In the genomic region with DNA sequence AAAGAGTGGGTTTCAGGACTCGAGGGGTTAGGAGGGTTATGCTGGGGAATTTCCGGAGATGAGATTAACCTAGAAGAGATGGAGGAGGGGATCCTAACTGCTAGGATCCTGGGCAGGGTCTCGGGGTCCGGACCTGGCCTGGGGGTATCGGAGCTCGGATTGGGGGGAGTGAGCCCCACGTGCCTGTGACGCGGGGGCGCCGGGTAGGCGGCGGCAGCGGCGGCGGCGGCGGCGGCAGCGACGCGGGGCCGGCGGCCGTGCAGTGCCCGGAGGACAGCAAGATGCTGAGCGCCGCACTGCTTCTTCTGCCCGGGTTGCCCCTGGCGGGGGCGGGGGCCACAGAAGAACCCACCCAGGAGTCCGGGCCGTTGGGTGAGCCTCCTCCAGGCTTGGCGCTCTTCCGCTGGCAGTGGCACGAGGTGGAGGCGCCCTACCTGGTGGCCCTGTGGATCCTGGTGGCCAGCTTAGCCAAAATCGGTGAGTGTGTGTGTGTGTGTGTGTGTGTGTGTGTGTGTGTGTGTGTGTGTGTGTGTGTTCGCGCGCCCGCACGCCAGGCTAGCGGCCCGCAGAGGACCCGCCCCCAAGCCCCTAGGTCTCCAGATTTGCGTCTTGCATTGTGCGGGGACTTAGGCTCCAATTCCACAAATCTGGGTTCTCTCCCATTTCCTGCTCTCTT, we compare ENCODE assay signal across 8 mouse cellular contexts. TPM values are rescaled to one million over a fixed set of nuclear protein-coding genes. Genes with fewer than 3 reads are reported as not detected.
DNase-seq lines count a peak whose midpoint lies in the region; ATAC-seq and TF ChIP-seq lines count a peak whose summit lies in the region.

No protein-coding gene starts in this region.

- H3K9ac ChIP-seq in hindbrain, postnatal 0 days (replicated peaks; ENCODE audit: low read length) = peak overlapping the region; percentile 77
- H3K9ac ChIP-seq in midbrain, embryonic 14.5 days (replicated peaks; ENCODE audit: low read length) = peak overlapping the region; percentile 80

- no peaks in the 10 kb centered on the region for H3K9me3 ChIP-seq in hindbrain, postnatal 0 days (ENCODE audit: low read length)
- H3K9me3 ChIP-seq in midbrain, embryonic 14.5 days (ENCODE audit: control insufficient read depth, low read length) = no peaks in the 10 kb centered on the region

- H3K27me3 ChIP-seq in hindbrain, postnatal 0 days (ENCODE audit: insufficient read depth, low read length) = no peaks in the 10 kb centered on the region
- H3K27me3 ChIP-seq in midbrain, embryonic 14.5 days (ENCODE audit: control insufficient read depth, insufficient read depth, low read length) = no peaks in the 10 kb centered on the region; the same call in 1 of the 2 replicates

- peak; percentile 60 for ATAC-seq in hindbrain, postnatal 0 days
- ATAC-seq in midbrain, embryonic 14.5 days (ENCODE audit: low FRiP score, low TSS enrichment) = peak; percentile 52

- peak; percentile 25 to 41 for DNase-seq in layer of hippocampus, postnatal 14 days (ENCODE audit: low spot score in 2 of 2)
- no peak for DNase-seq in layer of hippocampus, postnatal 36 days
- DNase-seq in T-cell, adult 2 months (ENCODE audit: low spot score) = peak; percentile 16
- peak; percentile 71 for DNase-seq in embryo, embryonic 11 days
- peak; percentile 76 for DNase-seq in hindbrain, postnatal 0 days (ENCODE audit: low spot score)
- peak; percentile 74 for DNase-seq in midbrain, embryonic 14.5 days
- DNase-seq in urinary bladder, postnatal 25 days (ENCODE audit: low spot score) = no peak
- DNase-seq in ovary, adult 18-20 months (ENCODE audit: low spot score) = no peak

- H3K36me3 ChIP-seq in hindbrain, postnatal 0 days (ENCODE audit: insufficient read depth, low read length) = no peaks in the 10 kb centered on the region
- no peaks in the 10 kb centered on the region for H3K36me3 ChIP-seq in midbrain, embryonic 14.5 days (ENCODE audit: control insufficient read depth, insufficient read depth, low read length)

- no peak for TF ChIP-seq CTCF in hindbrain, postnatal 0 days (IDR thresholded peaks at IDR 0.05; ENCODE audit: low read depth)

- peaks cover 15% of the 10 kb centered on the region for H3K4me1 ChIP-seq in hindbrain, postnatal 0 days (ENCODE audit: insufficient read depth, low read length)
- H3K4me1 ChIP-seq in midbrain, embryonic 14.5 days (ENCODE audit: control insufficient read depth, insufficient read depth, low read length) = peaks cover 28% of the 10 kb centered on the region

- WGBS in hindbrain, postnatal 0 days = under 1% methylated on average over 42 of the region's 48 CpGs
- under 1% methylated on average over 47 of the region's 48 CpGs for WGBS in midbrain, embryonic 14.5 days

- peak overlapping the region; percentile 83 for H3K27ac ChIP-seq in hindbrain, postnatal 0 days
- H3K27ac ChIP-seq in midbrain, embryonic 14.5 days (replicated peaks; ENCODE audit: low read depth, low read length) = peak overlapping the region; percentile 67

- peak overlapping the region; percentile 100 for H3K4me2 ChIP-seq in hindbrain, postnatal 0 days (ENCODE audit: low read depth, low read length)
- H3K4me2 ChIP-seq in midbrain, embryonic 14.5 days (ENCODE audit: low read length) = peak overlapping the region; percentile 91

- H3K4me3 ChIP-seq in hindbrain, postnatal 0 days (ENCODE audit: low read length) = peak overlapping the region; percentile 77
- H3K4me3 ChIP-seq in midbrain, embryonic 14.5 days (replicated peaks; ENCODE audit: low read depth, low read length) = peak overlapping the region; percentile 68

RNA-seq across cellular contexts. Expression of a gene that starts 0.6 kb away (rescaled TPM):
- 10 to 100 TPM; 10.7 to 11.9 TPM for total RNA-seq in layer of hippocampus, postnatal 14 days (2021)
- total RNA-seq in layer of hippocampus, postnatal 36 days (2021) = 10 to 100 TPM; 12.2 to 13.7 TPM
- 24.2 and 28.6 TPM in 2 replicates for total RNA-seq in hindbrain, postnatal 0 days (2014; rRNA removed)
- polyA plus RNA-seq in hindbrain, postnatal 0 days (2015; fragmentation: Nextera tagmentation; extraction: Ambion mirVana) = 10.3 and 10.6 TPM in 2 replicates
- polyA plus RNA-seq in midbrain, embryonic 14.5 days (2014; fragmentation: Nextera tagmentation; extraction: Ambion mirVana) = 8.3 and 10.2 TPM in 2 replicates

RNA-seq across cellular contexts. Expression of a gene that starts 1.5 kb away (rescaled TPM):
- total RNA-seq in layer of hippocampus, postnatal 14 days (2021) = 1 to 10 TPM; 2.6 to 3.4 TPM
- total RNA-seq in layer of hippocampus, postnatal 36 days (2021) = 1 to 10 TPM; 1.8 to 1.9 TPM
- 3.1 and 3.2 TPM in 2 replicates for total RNA-seq in hindbrain, postnatal 0 days (2014; rRNA removed)
- 0.45 and 1.1 TPM in 2 replicates for polyA plus RNA-seq in hindbrain, postnatal 0 days (2015; fragmentation: Nextera tagmentation; extraction: Ambion mirVana)
- polyA plus RNA-seq in midbrain, embryonic 14.5 days (2014; fragmentation: Nextera tagmentation; extraction: Ambion mirVana) = 0.59 and 0.84 TPM in 2 replicates

RNA-seq across cellular contexts. Expression of a gene that starts 23.1 kb away (rescaled TPM):
- 10 to 100 TPM; 41.3 to 45.8 TPM for total RNA-seq in layer of hippocampus, postnatal 14 days (2021)
- total RNA-seq in layer of hippocampus, postnatal 36 days (2021) = 10 to 100 TPM; 44.1 to 47.9 TPM
- total RNA-seq in hindbrain, postnatal 0 days (2014; rRNA removed) = 72.1 and 101 TPM in 2 replicates
- polyA plus RNA-seq in hindbrain, postnatal 0 days (2015; fragmentation: Nextera tagmentation; extraction: Ambion mirVana) = 138 and 143 TPM in 2 replicates
- polyA plus RNA-seq in midbrain, embryonic 14.5 days (2014; fragmentation: Nextera tagmentation; extraction: Ambion mirVana) = 122 and 149 TPM in 2 replicates

RNA-seq across cellular contexts. Expression of a gene that starts 23.2 kb away (rescaled TPM):
- total RNA-seq in layer of hippocampus, postnatal 14 days (2021) = 1 to 10 TPM; 5.0 to 8.3 TPM
- total RNA-seq in layer of hippocampus, postnatal 36 days (2021) = 1 to 10 TPM; 5.9 to 7.8 TPM
- 1.9 and 5.2 TPM in 2 replicates for total RNA-seq in hindbrain, postnatal 0 days (2014; rRNA removed)
- polyA plus RNA-seq in hindbrain, postnatal 0 days (2015; fragmentation: Nextera tagmentation; extraction: Ambion mirVana) = 3.1 and 4.1 TPM in 2 replicates
- polyA plus RNA-seq in midbrain, embryonic 14.5 days (2014; fragmentation: Nextera tagmentation; extraction: Ambion mirVana) = 0.72 and 0.86 TPM in 2 replicates

RNA-seq across cellular contexts. Expression of a gene that starts 23.8 kb away (rescaled TPM):
- 1 to 10 TPM in 1 of 2 experiments, under 1 TPM in 1; 0.81 to 1.2 TPM for total RNA-seq in layer of hippocampus, postnatal 14 days (2021)
- total RNA-seq in layer of hippocampus, postnatal 36 days (2021) = 1 to 10 TPM; 1.2 to 2.1 TPM
- total RNA-seq in hindbrain, postnatal 0 days (2014; rRNA removed) = 6.3 and 7.3 TPM in 2 replicates
- 1.3 and 1.6 TPM in 2 replicates for polyA plus RNA-seq in hindbrain, postnatal 0 days (2015; fragmentation: Nextera tagmentation; extraction: Ambion mirVana)
- 1.4 and 3.0 TPM in 2 replicates for polyA plus RNA-seq in midbrain, embryonic 14.5 days (2014; fragmentation: Nextera tagmentation; extraction: Ambion mirVana)

Comparison
In these comparisons a context has a peak if more than half of its experiments do, and no peak if none do; other contexts are left out.
1. DNase-seq: peak in layer of hippocampus, postnatal 14 days (2 of 2), T-cell, adult 2 months (single experiment), embryo, embryonic 11 days (single experiment), hindbrain, postnatal 0 days (single experiment) and midbrain, embryonic 14.5 days (single experiment); none in layer of hippocampus, postnatal 36 days (0 of 2), urinary bladder, postnatal 25 days (single experiment) and ovary, adult 18-20 months (single experiment).